In the genomic region with DNA sequence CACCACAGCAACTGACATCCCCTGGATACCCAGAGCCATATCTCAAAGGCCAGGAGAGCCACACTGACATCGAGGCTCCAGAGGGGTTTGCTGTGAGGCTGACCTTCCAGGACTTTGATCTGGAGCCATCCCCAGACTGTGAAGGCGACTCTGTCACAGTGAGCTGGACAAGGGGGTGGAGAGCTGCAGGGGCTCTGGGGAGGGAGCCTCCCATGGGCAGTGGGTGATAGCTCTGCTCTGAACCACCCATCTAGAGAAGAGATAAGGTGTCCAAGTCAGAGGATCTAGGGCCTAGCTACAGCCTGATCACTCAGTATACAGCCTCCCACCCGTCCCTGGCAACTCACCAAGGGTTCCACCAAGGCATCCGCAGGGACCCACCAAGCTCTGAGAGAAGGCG, we compare ENCODE assay signal across 12 mouse cellular contexts. TPM values are rescaled to one million over a fixed set of nuclear protein-coding genes. Genes with fewer than 3 reads are reported as not detected.
DNase-seq lines count a peak whose midpoint lies in the region; ATAC-seq and TF ChIP-seq lines count a peak whose summit lies in the region.
"Had no signal": no experiment of that assay in that cellular context is flagged by ENCODE, and none has a peak within 500 bp of the region (broad histone marks: within the 10 kb centered on the region; RNA-seq: fewer than 3 reads in every experiment).

No protein-coding gene starts in this region.

- peak; percentile 35 for DNase-seq in gastrocnemius, postnatal 10 days
- DNase-seq in gastrocnemius, postnatal 36 days = no peak
- no peak for DNase-seq in lung, embryonic 14.5 days
- DNase-seq in lung, postnatal 4 days = no peak
- no peak for DNase-seq in heart, postnatal 0 days (ENCODE audit: low spot score)
- DNase-seq in liver, postnatal 0 days = no peak
- DNase-seq in right cerebral cortex, postnatal 10 days (ENCODE audit: low spot score in 2 of 2) = no peak
- DNase-seq in spleen, adult 18-20 months = no peak
- DNase-seq: lung, postnatal 36 days; retina, postnatal 1 day had no signal

- TF ChIP-seq CTCF in lung, embryonic 14.5 days (IDR thresholded peaks at IDR 0.05; ENCODE audit: low read depth) = no peak
- TF ChIP-seq CTCF in heart, postnatal 0 days (IDR thresholded peaks at IDR 0.05; ENCODE audit: low read depth) = no peak
- no peak for TF ChIP-seq CTCF in liver, postnatal 0 days (IDR thresholded peaks at IDR 0.05; ENCODE audit: low read depth)

- intact Hi-C loops in gastrocnemius, postnatal 36 days (cut with DNase I) = no loop called here

- no peak overlapping the region for H3K27ac ChIP-seq in lung, embryonic 14.5 days (ENCODE audit: low read depth)
- H3K27ac ChIP-seq in heart, postnatal 0 days (ENCODE audit: low read depth) = 0 out of 2 replicates have a peak overlapping the region, but pooled peaks have one; percentile 7
- peak overlapping the region; percentile 89 for H3K27ac ChIP-seq in liver, postnatal 0 days (ENCODE audit: low read depth)
- H3K27ac ChIP-seq: forebrain, embryonic 15.5 days had no signal

- H3K9ac ChIP-seq in lung, embryonic 14.5 days = no peak overlapping the region
- no peak overlapping the region for H3K9ac ChIP-seq in heart, postnatal 0 days (replicated peaks; ENCODE audit: low read depth, low read length)
- H3K9ac ChIP-seq in liver, postnatal 0 days (replicated peaks) = peak overlapping the region; percentile 54
- H3K9ac ChIP-seq: forebrain, embryonic 15.5 days had no signal

- H3K27me3 ChIP-seq in lung, embryonic 14.5 days (ENCODE audit: insufficient read depth, low read length) = no peaks in the 10 kb centered on the region
- H3K27me3 ChIP-seq in heart, postnatal 0 days (ENCODE audit: control insufficient read depth, insufficient read depth, low read length) = no peaks in the 10 kb centered on the region
- H3K27me3 ChIP-seq in liver, postnatal 0 days (ENCODE audit: insufficient read depth, low read length) = no peaks in the 10 kb centered on the region
- H3K27me3 ChIP-seq: forebrain, embryonic 15.5 days had no signal

- no peaks in the 10 kb centered on the region for H3K36me3 ChIP-seq in lung, embryonic 14.5 days (ENCODE audit: insufficient read depth)
- H3K36me3 ChIP-seq in heart, postnatal 0 days (replicated peaks; ENCODE audit: control insufficient read depth, insufficient read depth, low read length) = no peaks in the 10 kb centered on the region
- no peaks in the 10 kb centered on the region for H3K36me3 ChIP-seq in liver, postnatal 0 days (replicated peaks; ENCODE audit: insufficient read depth, low read length)
- H3K36me3 ChIP-seq: forebrain, embryonic 15.5 days had no signal

- no peak overlapping the region for H3K4me3 ChIP-seq in lung, embryonic 14.5 days (ENCODE audit: low read depth, low read length)
- H3K4me3 ChIP-seq in heart, postnatal 0 days (ENCODE audit: low read depth, low read length) = no peak overlapping the region
- H3K4me3 ChIP-seq in liver, postnatal 0 days (ENCODE audit: low read depth, low read length) = peak overlapping the region; percentile 24
- H3K4me3 ChIP-seq: forebrain, embryonic 15.5 days; myocyte had no signal

- no peaks in the 10 kb centered on the region for H3K4me1 ChIP-seq in lung, embryonic 14.5 days (ENCODE audit: insufficient read depth)
- H3K4me1 ChIP-seq in heart, postnatal 0 days (ENCODE audit: control insufficient read depth, insufficient read depth) = no peaks in the 10 kb centered on the region
- peaks cover 26% of the 10 kb centered on the region for H3K4me1 ChIP-seq in liver, postnatal 0 days (ENCODE audit: insufficient read depth)
- H3K4me1 ChIP-seq: forebrain, embryonic 15.5 days had no signal

- no peak overlapping the region for H3K4me2 ChIP-seq in lung, embryonic 14.5 days
- no peak overlapping the region for H3K4me2 ChIP-seq in heart, postnatal 0 days (ENCODE audit: low read depth, low read length)
- peak overlapping the region; percentile 66 for H3K4me2 ChIP-seq in liver, postnatal 0 days (ENCODE audit: low read depth, low read length)
- H3K4me2 ChIP-seq: forebrain, embryonic 15.5 days had no signal

- 59% methylated on average over 5 of the region's 5 CpGs for WGBS in lung, embryonic 14.5 days
- 69% methylated on average over 5 of the region's 5 CpGs for WGBS in heart, postnatal 0 days
- 53% methylated on average over 5 of the region's 5 CpGs for WGBS in liver, postnatal 0 days (ENCODE audit: insufficient replicate concordance)

- TF ChIP-seq EP300 in heart, postnatal 0 days (IDR thresholded peaks at IDR 0.05; ENCODE audit: low read depth) = no peak
- TF ChIP-seq EP300 in liver, postnatal 0 days (IDR thresholded peaks at IDR 0.05; ENCODE audit: low read depth) = no peak

- ATAC-seq in lung, embryonic 14.5 days (ENCODE audit: insufficient read depth) = peak; percentile 13; the same call in 1 of the 2 replicates
- no peak for ATAC-seq in heart, postnatal 0 days (ENCODE audit: insufficient read depth, low read depth)
- peak; percentile 1; the same call in 1 of the 2 replicates for ATAC-seq in liver, postnatal 0 days
- ATAC-seq: forebrain, embryonic 15.5 days had no signal

- no peaks in the 10 kb centered on the region for H3K9me3 ChIP-seq in lung, embryonic 14.5 days (ENCODE audit: low read depth, low read length)
- H3K9me3 ChIP-seq in heart, postnatal 0 days (replicated peaks; ENCODE audit: control insufficient read depth, low read length) = no peaks in the 10 kb centered on the region
- no peaks in the 10 kb centered on the region for H3K9me3 ChIP-seq in liver, postnatal 0 days (ENCODE audit: low read length)
- H3K9me3 ChIP-seq: forebrain, embryonic 15.5 days had no signal

RNA-seq across cellular contexts. Expression of a gene that starts 1.0 kb away (rescaled TPM):
- 1 to 10 TPM in 1 of 2 experiments, under 1 TPM in 1; 0.82 to 1.2 TPM for total RNA-seq in gastrocnemius, postnatal 10 days (2021)
- total RNA-seq in gastrocnemius, postnatal 36 days (2021) = under 1 TPM; 0.46 to 0.59 TPM
- polyA plus RNA-seq in lung, embryonic 14.5 days (2014; fragmentation: Nextera tagmentation; extraction: Ambion mirVana) = 0.66 and 0.78 TPM in 2 replicates
- 0.46 and 1.4 TPM in 2 replicates for total RNA-seq in heart, postnatal 0 days (2014; rRNA removed; ENCODE audit: low replicate concordance)
- polyA plus RNA-seq in heart, postnatal 0 days (2015; fragmentation: Nextera tagmentation; extraction: Ambion mirVana) = 0.48 and 0.63 TPM in 2 replicates
- polyA plus RNA-seq in liver, postnatal 0 days (2015; fragmentation: Nextera tagmentation; extraction: Ambion mirVana) = 31.1 and 36.2 TPM in 2 replicates

RNA-seq across cellular contexts. Expression of a gene that starts 18.3 kb away (rescaled TPM):
- total RNA-seq in gastrocnemius, postnatal 10 days (2021) = 10 to 100 TPM; 19.4 to 19.7 TPM
- 1 to 10 TPM; 7.3 to 8.3 TPM for total RNA-seq in gastrocnemius, postnatal 36 days (2021)
- 1.9 TPM in 2 replicates for polyA plus RNA-seq in lung, embryonic 14.5 days (2014; fragmentation: Nextera tagmentation; extraction: Ambion mirVana)
- 3.9 and 11.1 TPM in 2 replicates for total RNA-seq in heart, postnatal 0 days (2014; rRNA removed; ENCODE audit: low replicate concordance)
- polyA plus RNA-seq in heart, postnatal 0 days (2015; fragmentation: Nextera tagmentation; extraction: Ambion mirVana) = 3.1 and 4.3 TPM in 2 replicates
- 63.0 and 65.0 TPM in 2 replicates for polyA plus RNA-seq in liver, postnatal 0 days (2015; fragmentation: Nextera tagmentation; extraction: Ambion mirVana)

RNA-seq across cellular contexts. Expression of a gene that starts 29.3 kb away (rescaled TPM):
- total RNA-seq in gastrocnemius, postnatal 10 days (2021) = 1 to 10 TPM; 1.5 to 1.8 TPM
- total RNA-seq in gastrocnemius, postnatal 36 days (2021) = 1 to 10 TPM in 1 of 2 experiments, under 1 TPM in 1; 0.66 to 1.0 TPM
- polyA plus RNA-seq in lung, embryonic 14.5 days (2014; fragmentation: Nextera tagmentation; extraction: Ambion mirVana) = 1.9 and 2.0 TPM in 2 replicates
- 0.23 and 0.84 TPM in 2 replicates for total RNA-seq in heart, postnatal 0 days (2014; rRNA removed; ENCODE audit: low replicate concordance)
- 0.16 and 0.18 TPM in 2 replicates for polyA plus RNA-seq in heart, postnatal 0 days (2015; fragmentation: Nextera tagmentation; extraction: Ambion mirVana)
- polyA plus RNA-seq in liver, postnatal 0 days (2015; fragmentation: Nextera tagmentation; extraction: Ambion mirVana) = 1.8 TPM in 2 replicates

RNA-seq across cellular contexts. Expression of a gene that starts 48.3 kb away (rescaled TPM):
- total RNA-seq in gastrocnemius, postnatal 10 days (2021) = 10 to 100 TPM; 43.3 to 51.5 TPM
- total RNA-seq in gastrocnemius, postnatal 36 days (2021) = 10 to 100 TPM; 17.5 TPM
- 0.64 and 1.2 TPM in 2 replicates for polyA plus RNA-seq in lung, embryonic 14.5 days (2014; fragmentation: Nextera tagmentation; extraction: Ambion mirVana)
- 1.1 and 7.0 TPM in 2 replicates for total RNA-seq in heart, postnatal 0 days (2014; rRNA removed; ENCODE audit: low replicate concordance)
- polyA plus RNA-seq in heart, postnatal 0 days (2015; fragmentation: Nextera tagmentation; extraction: Ambion mirVana) = 2.7 and 3.7 TPM in 2 replicates
- 118 and 130 TPM in 2 replicates for polyA plus RNA-seq in liver, postnatal 0 days (2015; fragmentation: Nextera tagmentation; extraction: Ambion mirVana)
